In the genomic region with DNA sequence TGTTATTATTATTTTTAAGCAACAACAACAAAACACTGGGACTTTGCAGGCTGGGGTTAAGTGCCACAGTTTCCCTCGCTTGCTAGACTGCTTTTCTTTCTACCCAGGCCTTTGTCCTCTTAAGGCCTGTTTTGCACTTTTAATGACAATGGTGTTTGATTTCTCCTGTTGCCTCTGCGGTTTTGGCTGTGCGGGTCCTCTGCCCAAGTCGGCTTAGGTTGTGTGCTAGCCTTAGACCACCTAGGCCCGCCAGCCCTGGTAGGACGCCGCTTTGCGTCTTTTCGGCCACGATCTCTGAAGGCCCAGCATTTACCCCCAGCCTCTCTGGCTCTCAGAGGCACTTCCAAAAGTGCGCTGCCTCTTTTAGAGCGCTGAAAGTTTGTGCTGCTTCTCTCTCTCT, we compare ENCODE assay signal across 15 mouse cellular contexts. TPM values are rescaled to one million over a fixed set of nuclear protein-coding genes. Genes with fewer than 3 reads are reported as not detected.
DNase-seq lines count a peak whose midpoint lies in the region; ATAC-seq and TF ChIP-seq lines count a peak whose summit lies in the region.
"Had no signal": no experiment of that assay in that cellular context is flagged by ENCODE, and none has a peak within 500 bp of the region (broad histone marks: within the 10 kb centered on the region; RNA-seq: fewer than 3 reads in every experiment).

No protein-coding gene starts in this region.

- no peak overlapping the region for H3K9ac ChIP-seq in hindbrain, embryonic 11.5 days (ENCODE audit: low read depth, low read length)
- no peak overlapping the region for H3K9ac ChIP-seq in hindbrain, embryonic 16.5 days (ENCODE audit: low read depth, low read length)
- 0 out of 2 replicates have a peak overlapping the region, but pooled peaks have one; percentile 28 for H3K9ac ChIP-seq in ES-Bruce4 (ENCODE audit: low read depth, poor library complexity, severe bottlenecking)
- peak overlapping the region; percentile 47 for H3K9ac ChIP-seq in forebrain, embryonic 15.5 days (replicated peaks)
- H3K9ac ChIP-seq: hindbrain, embryonic 14.5 days; limb, embryonic 15.5 days; midbrain, embryonic 13.5 days had no signal

- TF ChIP-seq CTCF in ES-Bruce4 (IDR thresholded peaks at IDR 0.05; ENCODE audit: low read depth, low read length): no peak

- no peaks in the 10 kb centered on the region for H3K9me3 ChIP-seq in hindbrain, embryonic 11.5 days (ENCODE audit: control insufficient read depth, low read length)
- no peaks in the 10 kb centered on the region for H3K9me3 ChIP-seq in hindbrain, embryonic 16.5 days (ENCODE audit: control insufficient read depth, low read length)
- H3K9me3 ChIP-seq in ES-Bruce4 (replicated peaks; ENCODE audit: control insufficient read depth, insufficient read depth, low read length, poor library complexity, severe bottlenecking): no peaks in the 10 kb centered on the region
- no peaks in the 10 kb centered on the region for H3K9me3 ChIP-seq in forebrain, embryonic 15.5 days
- H3K9me3 ChIP-seq: limb, embryonic 15.5 days; midbrain, embryonic 13.5 days had no signal

- no peak for ATAC-seq in hindbrain, embryonic 11.5 days (ENCODE audit: low FRiP score)
- no peak for ATAC-seq in hindbrain, embryonic 16.5 days
- no peak for ATAC-seq in forebrain, embryonic 15.5 days (replicated peaks)
- ATAC-seq: midbrain, embryonic 13.5 days; Patski had no signal

- peak; percentile 50 for DNase-seq in hindbrain, embryonic 11.5 days (ENCODE audit: low spot score)
- DNase-seq in embryo, embryonic 10 days (ENCODE audit: low spot score): peak; percentile 42
- DNase-seq in cerebellum, postnatal 10 days: no peak
- no peak for DNase-seq in left cerebral cortex, adult 9 months (ENCODE audit: low spot score in 2 of 2)
- no peak for DNase-seq in gastrocnemius, adult 8-10 months (ENCODE audit: low spot score in 2 of 2)
- DNase-seq: adrenal gland, postnatal 36 days; cerebellum, adult 9-10 months; thymus, postnatal 14 days had no signal

- H3K4me1 ChIP-seq in hindbrain, embryonic 11.5 days (replicated peaks; ENCODE audit: control insufficient read depth, insufficient read depth, low read length): peaks cover 6% of the 10 kb centered on the region; the same call in 1 of the 2 replicates
- H3K4me1 ChIP-seq in hindbrain, embryonic 16.5 days (ENCODE audit: control insufficient read depth, insufficient read depth, low read depth, low read length): peaks cover 32% of the 10 kb centered on the region
- no peaks in the 10 kb centered on the region for H3K4me1 ChIP-seq in ES-Bruce4 (ENCODE audit: control insufficient read depth, insufficient read depth, low read length)
- peaks cover 50% of the 10 kb centered on the region for H3K4me1 ChIP-seq in forebrain, embryonic 15.5 days

- peaks cover 51% of the 10 kb centered on the region for H3K27me3 ChIP-seq in hindbrain, embryonic 11.5 days (ENCODE audit: control insufficient read depth, insufficient read depth, low read length)
- H3K27me3 ChIP-seq in hindbrain, embryonic 16.5 days (replicated peaks; ENCODE audit: control insufficient read depth, insufficient read depth, low read length): peaks cover 42% of the 10 kb centered on the region
- peaks cover 28% of the 10 kb centered on the region for H3K27me3 ChIP-seq in ES-Bruce4 (ENCODE audit: control insufficient read depth, insufficient read depth, low read length, poor library complexity, severe bottlenecking)
- H3K27me3 ChIP-seq in forebrain, embryonic 15.5 days: peaks cover 28% of the 10 kb centered on the region
- H3K27me3 ChIP-seq: Patski had no signal

- under 1% methylated on average over 12 of the region's 12 CpGs for WGBS in hindbrain, embryonic 11.5 days
- WGBS in hindbrain, embryonic 16.5 days: 2% methylated on average over 12 of the region's 12 CpGs
- 4% methylated on average over 12 of the region's 12 CpGs for WGBS in forebrain, embryonic 15.5 days

- TF ChIP-seq EP300 in ES-Bruce4 (IDR thresholded peaks at IDR 0.05; ENCODE audit: insufficient read depth, low read depth, low read length): no peak

- TF ChIP-seq POLR2A in ES-Bruce4 (IDR thresholded peaks at IDR 0.05; ENCODE audit: insufficient read depth, low read length): no peak

- H3K4me3 ChIP-seq in hindbrain, embryonic 11.5 days (ENCODE audit: low read depth, low read length): 0 out of 2 replicates have a peak overlapping the region, but pooled peaks have one; percentile 8
- no peak overlapping the region for H3K4me3 ChIP-seq in hindbrain, embryonic 16.5 days (ENCODE audit: low read length)
- no peak overlapping the region for H3K4me3 ChIP-seq in ES-Bruce4 (ENCODE audit: low read depth, low read length)
- peak overlapping the region; percentile 35 for H3K4me3 ChIP-seq in forebrain, embryonic 15.5 days
- H3K4me3 ChIP-seq: limb, embryonic 15.5 days; midbrain, embryonic 13.5 days had no signal

- no peak overlapping the region for H3K27ac ChIP-seq in hindbrain, embryonic 11.5 days (ENCODE audit: low read depth, low read length)
- no peak overlapping the region for H3K27ac ChIP-seq in hindbrain, embryonic 16.5 days (ENCODE audit: low read depth, low read length)
- no peak overlapping the region for H3K27ac ChIP-seq in ES-Bruce4 (ENCODE audit: insufficient read depth, low read length)
- H3K27ac ChIP-seq in forebrain, embryonic 15.5 days (replicated peaks): peak overlapping the region; percentile 79
- H3K27ac ChIP-seq: hindbrain, embryonic 14.5 days; limb, embryonic 15.5 days; midbrain, embryonic 13.5 days had no signal

- H3K4me2 ChIP-seq in hindbrain, embryonic 11.5 days (replicated peaks; ENCODE audit: low read depth, low read length): no peak overlapping the region
- H3K4me2 ChIP-seq in hindbrain, embryonic 16.5 days (ENCODE audit: low read length): no peak overlapping the region
- H3K4me2 ChIP-seq in forebrain, embryonic 15.5 days (replicated peaks): peak overlapping the region; percentile 59
- H3K4me2 ChIP-seq: hindbrain, embryonic 14.5 days; limb, embryonic 15.5 days; midbrain, embryonic 13.5 days had no signal

- no peaks in the 10 kb centered on the region for H3K36me3 ChIP-seq in hindbrain, embryonic 11.5 days (ENCODE audit: control insufficient read depth, insufficient read depth, low read length)
- no peaks in the 10 kb centered on the region for H3K36me3 ChIP-seq in hindbrain, embryonic 16.5 days (ENCODE audit: control insufficient read depth, insufficient read depth, low read length)
- H3K36me3 ChIP-seq in ES-Bruce4 (ENCODE audit: control insufficient read depth, insufficient read depth, low read length, poor library complexity, severe bottlenecking): no peaks in the 10 kb centered on the region
- no peaks in the 10 kb centered on the region for H3K36me3 ChIP-seq in forebrain, embryonic 15.5 days
- H3K36me3 ChIP-seq: limb, embryonic 15.5 days; midbrain, embryonic 13.5 days had no signal

RNA-seq across cellular contexts. Expression of gene Satb2, which starts 2.9 kb away (rescaled TPM):
- polyA plus RNA-seq in hindbrain, embryonic 11.5 days (2014; fragmentation: Nextera tagmentation; extraction: Ambion mirVana): 1.9 and 2.0 TPM in 2 replicates
- 1.1 and 2.0 TPM in 2 replicates for polyA plus RNA-seq in hindbrain, embryonic 16.5 days (2015; fragmentation: Nextera tagmentation; extraction: Ambion mirVana)
- polyA plus RNA-seq in ES-Bruce4 (2011; ENCODE audit: insufficient read depth, insufficient read length, low read depth, missing spikeins): 5.2 and 5.5 TPM in 2 replicates
- 46.2 and 62.5 TPM in 2 replicates for polyA plus RNA-seq in forebrain, embryonic 15.5 days (2015; fragmentation: Nextera tagmentation; extraction: Ambion mirVana)
- under 1 TPM; 0.16 to 0.59 (median 0.18) TPM for total RNA-seq in gastrocnemius, adult 8-10 months (2022)

Comparison
In these comparisons a context has a peak if more than half of its experiments do, and no peak if none do; other contexts are left out.
1. H3K4me3 ChIP-seq: peak in hindbrain, embryonic 11.5 days (single experiment) and forebrain, embryonic 15.5 days (single experiment); none in hindbrain, embryonic 16.5 days (single experiment) and ES-Bruce4 (single experiment).
2. DNase-seq: peak in hindbrain, embryonic 11.5 days (single experiment) and embryo, embryonic 10 days (single experiment); none in cerebellum, postnatal 10 days (0 of 2), left cerebral cortex, adult 9 months (0 of 2) and gastrocnemius, adult 8-10 months (0 of 2).
3. H3K9ac ChIP-seq: peak in ES-Bruce4 (single experiment) and forebrain, embryonic 15.5 days (single experiment); none in hindbrain, embryonic 11.5 days (single experiment) and hindbrain, embryonic 16.5 days (single experiment).